Comparison of ENCODE assay signal across 10 mouse cellular contexts in the genomic region with DNA sequence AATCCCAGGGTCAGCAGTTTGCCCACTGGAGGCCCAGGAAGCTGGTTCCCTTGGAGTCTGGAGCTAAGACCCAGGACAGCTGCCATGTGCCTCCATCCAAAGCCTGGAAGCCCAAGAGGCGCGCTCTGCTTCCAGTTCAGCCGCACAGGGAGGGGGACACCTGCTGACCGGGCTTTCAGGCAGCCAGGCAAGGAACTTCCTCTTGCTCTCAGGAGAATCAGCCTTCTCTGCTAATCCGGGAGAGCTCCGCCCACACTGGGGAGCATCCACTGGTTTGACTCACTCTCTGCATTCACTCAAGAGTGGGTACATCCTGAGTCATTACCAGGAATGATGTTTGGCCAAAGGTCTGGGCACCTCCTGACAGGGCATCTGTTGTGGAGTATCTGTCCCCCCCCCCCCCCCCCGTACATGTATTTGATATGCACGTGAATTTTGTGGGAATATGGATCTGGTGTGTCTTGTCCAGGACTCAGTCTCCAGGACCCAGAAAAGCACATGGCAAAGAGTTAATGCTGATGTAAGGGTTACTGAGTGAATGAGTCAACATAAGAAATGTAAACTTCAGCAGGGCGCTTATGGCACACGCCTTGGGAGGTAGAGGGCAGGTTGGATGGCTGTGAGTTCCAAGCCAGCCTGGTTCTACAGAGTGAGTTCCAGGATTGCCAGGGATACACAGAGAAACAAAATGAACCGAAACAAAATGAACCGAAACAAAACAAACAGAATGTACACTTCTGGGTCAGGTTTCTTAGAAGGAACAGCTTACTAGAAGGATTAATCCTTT. TPM values are rescaled to one million over a fixed set of nuclear protein-coding genes. Genes with fewer than 3 reads are reported as not detected.
A peak's percentile ranks its signal among the peaks of the same experiment; 100 is the strongest.
DNase-seq lines count a peak whose midpoint lies in the region; TF ChIP-seq lines count a peak whose summit lies in the region.
"Had no signal": no experiment of that assay in that cellular context is flagged by ENCODE, and none has a peak within 500 bp of the region (broad histone marks: within the 10 kb centered on the region; RNA-seq: fewer than 3 reads in every experiment).

No protein-coding gene starts in this region.

- 0 out of 2 replicates have a peak, but pooled peaks have one; percentile 27 for TF ChIP-seq EP300 in ES-Bruce4 (IDR thresholded peaks at IDR 0.05; ENCODE audit: insufficient read depth, low read depth, low read length)

- DNase-seq in left cerebral cortex, postnatal 4 days: peak; percentile 53
- DNase-seq in left cerebral cortex, adult 8-10 months (ENCODE audit: low spot score in 2 of 2): no peak
- peak; percentile 64 for DNase-seq in adrenal gland, postnatal 25 days
- no peak for DNase-seq in cerebellum, postnatal 36 days
- no peak for DNase-seq in kidney, postnatal 25 days

- peak; percentile 21 for TF ChIP-seq CTCF in ES-Bruce4 (IDR thresholded peaks at IDR 0.05; ENCODE audit: low read depth, low read length)

- no peak for TF ChIP-seq POLR2A in ES-Bruce4 (IDR thresholded peaks at IDR 0.05; ENCODE audit: insufficient read depth, low read length)
- no peak for TF ChIP-seq POLR2A in myocyte (IDR thresholded peaks at IDR 0.05; ENCODE audit: insufficient read length, low read depth)

- H3K4me1 ChIP-seq in ES-Bruce4 (ENCODE audit: control insufficient read depth, insufficient read depth, low read length): peaks cover 7% of the 10 kb centered on the region

- no peaks in the 10 kb centered on the region for H3K9me3 ChIP-seq in ES-Bruce4 (replicated peaks; ENCODE audit: control insufficient read depth, insufficient read depth, low read length, poor library complexity, severe bottlenecking)
- H3K9me3 ChIP-seq: hindbrain, embryonic 15.5 days had no signal

- intact Hi-C loops in left cerebral cortex, postnatal 4 days (cut with DNase I): no loop called here

- H3K4me2 ChIP-seq in myocyte (ENCODE audit: low read depth): peak overlapping the region; percentile 59
- H3K4me2 ChIP-seq: hindbrain, embryonic 15.5 days; limb, embryonic 12.5 days; neural tube, embryonic 13.5 days had no signal

- H3ac ChIP-seq in myocyte (ENCODE audit: control insufficient read depth, insufficient read length): no peak overlapping the region

- H3K36me3 ChIP-seq in ES-Bruce4 (ENCODE audit: control insufficient read depth, insufficient read depth, low read length, poor library complexity, severe bottlenecking): no peaks in the 10 kb centered on the region
- H3K36me3 ChIP-seq in myocyte (ENCODE audit: control insufficient read depth, insufficient read depth): no peaks in the 10 kb centered on the region
- H3K36me3 ChIP-seq: hindbrain, embryonic 15.5 days; limb, embryonic 12.5 days; neural tube, embryonic 13.5 days had no signal

- H3K27ac ChIP-seq in ES-Bruce4 (ENCODE audit: insufficient read depth, low read length): no peak overlapping the region
- H3K27ac ChIP-seq: hindbrain, embryonic 15.5 days; limb, embryonic 12.5 days; neural tube, embryonic 13.5 days had no signal

- H3K9ac ChIP-seq in ES-Bruce4 (ENCODE audit: low read depth, poor library complexity, severe bottlenecking): no peak overlapping the region
- H3K9ac ChIP-seq: hindbrain, embryonic 15.5 days; limb, embryonic 12.5 days; neural tube, embryonic 13.5 days had no signal

- H3K79me2 ChIP-seq in myocyte (ENCODE audit: control insufficient read depth, insufficient read depth): no peaks in the 10 kb centered on the region

- H3K27me3 ChIP-seq in ES-Bruce4 (ENCODE audit: control insufficient read depth, insufficient read depth, low read length, poor library complexity, severe bottlenecking) (no peaks in the 10 kb centered on the region), myocyte (ENCODE audit: control insufficient read depth, insufficient read depth, insufficient read length) (no peaks in the 10 kb centered on the region)
- H3K27me3 ChIP-seq: hindbrain, embryonic 15.5 days; limb, embryonic 12.5 days had no signal

- no peak overlapping the region for H3K4me3 ChIP-seq in ES-Bruce4 (ENCODE audit: low read depth, low read length)
- no peak overlapping the region for H3K4me3 ChIP-seq in myocyte
- H3K4me3 ChIP-seq: hindbrain, embryonic 15.5 days; limb, embryonic 12.5 days; neural tube, embryonic 13.5 days had no signal

TF ChIP-seq in myocyte, 11 proteins besides CTCF, POLR2A, EP300 and RAD21:
- peak in 2 of 3 experiments; percentile 40 to 70 for TF ChIP-seq MYOD1 (IDR thresholded peaks at IDR 0.05; ENCODE audit: control insufficient read depth in 1 of 3, insufficient read length in 2 of 3, low read depth in 2 of 3)
- no peak for TF ChIP-seq USF1 (IDR thresholded peaks at IDR 0.05; ENCODE audit: low read depth)
- peak in 1 of 3 experiments; percentile 63 for TF ChIP-seq MYOG (IDR thresholded peaks at IDR 0.05; ENCODE audit: control insufficient read depth in 1 of 3, insufficient read depth in 1 of 3, insufficient read length in 2 of 3, low read depth in 2 of 3)
- TF ChIP-seq TCF12 (IDR thresholded peaks at IDR 0.05; ENCODE audit: insufficient read depth, poor library complexity, severe bottlenecking): no peak
- no peak for TF ChIP-seq TCF3 (IDR thresholded peaks at IDR 0.05; ENCODE audit: insufficient read length, low read depth)
- TF ChIP-seq SRF (IDR thresholded peaks at IDR 0.05; ENCODE audit: control insufficient read depth, insufficient read length, low read depth): no peak
- no peak for TF ChIP-seq POLR2AphosphoS2 (IDR thresholded peaks at IDR 0.05; ENCODE audit: insufficient read length, low read depth)
- peak; percentile 58 for TF ChIP-seq MAX (IDR thresholded peaks at IDR 0.05; ENCODE audit: low read depth)
- no peak for TF ChIP-seq REST (IDR thresholded peaks at IDR 0.05; ENCODE audit: insufficient read depth, insufficient read length)
- TF ChIP-seq CEBPB (IDR thresholded peaks at IDR 0.05; ENCODE audit: insufficient read depth, poor library complexity, severe bottlenecking): no peak
- no peak for TF ChIP-seq E2F4 (IDR thresholded peaks at IDR 0.05; ENCODE audit: insufficient read depth)

RNA-seq across cellular contexts. Expression of a gene that starts 10.0 kb away (rescaled TPM):
- total RNA-seq in left cerebral cortex, postnatal 4 days (2021): 100 to 1,000 TPM; 110 to 115 TPM
- total RNA-seq in left cerebral cortex, adult 8-10 months (2022): 100 to 1,000 TPM; 171 to 184 (median 179) TPM
- 57.5 and 62.9 TPM in 2 replicates for polyA plus RNA-seq in ES-Bruce4 (2011; ENCODE audit: insufficient read depth, insufficient read length, low read depth, missing spikeins)
- total RNA-seq in adrenal gland, postnatal 25 days (2021): 316 and 358 TPM in 2 replicates
- polyA plus RNA-seq in myocyte (2012; fragmentation: generic; extraction: Trizol): 127 TPM

Comparison
In these comparisons a context has a peak if more than half of its experiments do, and no peak if none do; other contexts are left out.
1. DNase-seq: peak in left cerebral cortex, postnatal 4 days (single experiment) and adrenal gland, postnatal 25 days (single experiment); none in left cerebral cortex, adult 8-10 months (0 of 2), cerebellum, postnatal 36 days (0 of 2) and kidney, postnatal 25 days (0 of 2).